Mouse (Mus musculus): Measurements from ENCODE around the gene Dck. TPM values are rescaled to one million over a fixed set of nuclear protein-coding genes. Genes with fewer than 3 reads are reported as not detected.

Dck gene
- polyA plus RNA-seq, 1 experiment from 2014 or later, result 10.7 TPM

- Histone ChIP-seq H3K4me2 (replicated peaks; ENCODE audit: low read depth) (no peak overlapping the region), H3K36me3 (ENCODE audit: control insufficient read depth, insufficient read depth) (no peaks in the 10 kb centered on the region), H3K9ac (ENCODE audit: low read depth, low read length) (no peak overlapping the region), H3K4me3 (ENCODE audit: low read depth, low read length) (no peak overlapping the region), H3K4me1 (replicated peaks; ENCODE audit: control insufficient read depth, insufficient read depth, low read length) (no peaks in the 10 kb centered on the region), H3K9me3 (ENCODE audit: control insufficient read depth) (no peaks in the 10 kb centered on the region), H3K27me3 (replicated peaks; ENCODE audit: control insufficient read depth, insufficient read depth, low read length) (no peaks in the 10 kb centered on the region), H3K27ac (ENCODE audit: low read depth, low read length) (no peak overlapping the region)
- ATAC-seq, result no peak
- WGBS, result 91% methylated on average over 5 of the region's 5 CpGs
- TF ChIP-seq CTCF (IDR thresholded peaks at IDR 0.05; ENCODE audit: low read depth), result no peak
Measured at GRCm38 (mm10) chr5:88762611-88763010, 2.2 kb upstream of the Dck start.

GRCm38 (mm10) chr5:88764430-88764986 is 288 bp upstream of the Dck start:
- Histone ChIP-seq H3K4me3 (ENCODE audit: low read depth, low read length) (peak overlapping the region; percentile 82), H3K9me3 (ENCODE audit: control insufficient read depth) (no peaks in the 10 kb centered on the region), H3K36me3 (ENCODE audit: control insufficient read depth, insufficient read depth) (no peaks in the 10 kb centered on the region), H3K27me3 (replicated peaks; ENCODE audit: control insufficient read depth, insufficient read depth, low read length) (no peaks in the 10 kb centered on the region), H3K4me2 (replicated peaks; ENCODE audit: low read depth) (peak overlapping the region; percentile 95), H3K27ac (ENCODE audit: low read depth, low read length) (peak overlapping the region; percentile 10; the same call in 1 of the 2 replicates), H3K9ac (ENCODE audit: low read depth, low read length) (0 out of 2 replicates have a peak overlapping the region, but pooled peaks have one; percentile 5), H3K4me1 (replicated peaks; ENCODE audit: control insufficient read depth, insufficient read depth, low read length) (no peaks in the 10 kb centered on the region)
- under 1% methylated on average over 22 of the region's 23 CpGs for WGBS
- ATAC-seq, result peak; percentile 37
- no peak for TF ChIP-seq CTCF (IDR thresholded peaks at IDR 0.05; ENCODE audit: low read depth)

- ATAC-seq, result no peak
- no peaks in the 10 kb centered on the region for H3K4me1 ChIP-seq (replicated peaks; ENCODE audit: control insufficient read depth, insufficient read depth, low read length)
- H3K27me3 ChIP-seq (replicated peaks; ENCODE audit: control insufficient read depth, insufficient read depth, low read length), result no peaks in the 10 kb centered on the region
- peak overlapping the region; percentile 68 for H3K9ac ChIP-seq (ENCODE audit: low read depth, low read length)
- H3K36me3 ChIP-seq (ENCODE audit: control insufficient read depth, insufficient read depth), result no peaks in the 10 kb centered on the region
- no peaks in the 10 kb centered on the region for H3K9me3 ChIP-seq (ENCODE audit: control insufficient read depth)
- peak overlapping the region; percentile 95 for H3K4me2 ChIP-seq (replicated peaks; ENCODE audit: low read depth)
- peak overlapping the region; percentile 82 for H3K4me3 ChIP-seq (ENCODE audit: low read depth, low read length)
- 14% methylated on average over 6 of the region's 6 CpGs for WGBS
- no peak for TF ChIP-seq CTCF (IDR thresholded peaks at IDR 0.05; ENCODE audit: low read depth)
- no peak overlapping the region for H3K27ac ChIP-seq (ENCODE audit: low read depth, low read length)
Measured at GRCm38 (mm10) chr5:88765587-88765986, 791 bp downstream of the Dck start.

- Histone ChIP-seq H3K4me3 (ENCODE audit: low read depth, low read length) (peak overlapping the region; percentile 82; the same call in 1 of the 2 replicates), H3K4me2 (replicated peaks; ENCODE audit: low read depth) (peak overlapping the region; percentile 95; the same call in 1 of the 2 replicates), H3K36me3 (ENCODE audit: control insufficient read depth, insufficient read depth) (no peaks in the 10 kb centered on the region), H3K27me3 (replicated peaks; ENCODE audit: control insufficient read depth, insufficient read depth, low read length) (no peaks in the 10 kb centered on the region), H3K9ac (ENCODE audit: low read depth, low read length) (no peak overlapping the region), H3K9me3 (ENCODE audit: control insufficient read depth) (no peaks in the 10 kb centered on the region), H3K27ac (ENCODE audit: low read depth, low read length) (no peak overlapping the region), H3K4me1 (replicated peaks; ENCODE audit: control insufficient read depth, insufficient read depth, low read length) (no peaks in the 10 kb centered on the region)
- ATAC-seq, result no peak
- no peak for TF ChIP-seq CTCF (IDR thresholded peaks at IDR 0.05; ENCODE audit: low read depth)
- 58% methylated on average over 6 of the region's 6 CpGs for WGBS
Measured at GRCm38 (mm10) chr5:88766121-88766520, 1.3 kb downstream of the Dck start.

GRCm38 (mm10) chr5:88766863-88767262 is 2.1 kb downstream of the Dck start:
- Histone ChIP-seq H3K4me3 (ENCODE audit: low read depth, low read length) (no peak overlapping the region), H3K9ac (ENCODE audit: low read depth, low read length) (no peak overlapping the region), H3K9me3 (ENCODE audit: control insufficient read depth) (no peaks in the 10 kb centered on the region), H3K4me1 (replicated peaks; ENCODE audit: control insufficient read depth, insufficient read depth, low read length) (no peaks in the 10 kb centered on the region), H3K27ac (ENCODE audit: low read depth, low read length) (no peak overlapping the region), H3K27me3 (replicated peaks; ENCODE audit: control insufficient read depth, insufficient read depth, low read length) (no peaks in the 10 kb centered on the region), H3K36me3 (ENCODE audit: control insufficient read depth, insufficient read depth) (peaks cover 3% of the 10 kb centered on the region; the same call in 1 of the 2 replicates), H3K4me2 (replicated peaks; ENCODE audit: low read depth) (no peak overlapping the region)
- TF ChIP-seq CTCF (IDR thresholded peaks at IDR 0.05; ENCODE audit: low read depth), result no peak
- no peak for ATAC-seq
- 74% methylated on average over 5 of the region's 5 CpGs for WGBS

GRCm38 (mm10) chr5:88768201-88768600 is 3.4 kb downstream of the Dck start:
- Histone ChIP-seq H3K27ac (ENCODE audit: low read depth, low read length) (no peak overlapping the region), H3K9ac (ENCODE audit: low read depth, low read length) (no peak overlapping the region), H3K36me3 (ENCODE audit: control insufficient read depth, insufficient read depth) (peaks cover 10% of the 10 kb centered on the region; the same call in 1 of the 2 replicates), H3K9me3 (ENCODE audit: control insufficient read depth) (no peaks in the 10 kb centered on the region), H3K4me1 (replicated peaks; ENCODE audit: control insufficient read depth, insufficient read depth, low read length) (no peaks in the 10 kb centered on the region), H3K4me3 (ENCODE audit: low read depth, low read length) (no peak overlapping the region), H3K27me3 (replicated peaks; ENCODE audit: control insufficient read depth, insufficient read depth, low read length) (no peaks in the 10 kb centered on the region), H3K4me2 (replicated peaks; ENCODE audit: low read depth) (peak overlapping the region; percentile 10; the same call in 1 of the 2 replicates)
- 45% methylated on average over 6 of the region's 6 CpGs for WGBS
- ATAC-seq, result 0 out of 2 replicates have a peak, but pooled peaks have one; percentile 16
- 0 out of 2 replicates have a peak, but pooled peaks have one; percentile 23 for TF ChIP-seq CTCF (IDR thresholded peaks at IDR 0.05; ENCODE audit: low read depth)
